Mouse (Mus musculus) bone marrow, adult 2 months (tissue): ENCODE data around the gene Rgmb.

Experiments
- CTCF ChIP-seq: fragments of 200-500 bp; IDR thresholded peaks from 2 replicates; pipeline ENCODE4 v1.5.1; 2011; ENCODE audit warnings: low read length, control low read depth; ENCODE audit not compliant: control insufficient read depth, insufficient read depth
- POLR2A ChIP-seq: fragments of 200-500 bp; IDR thresholded peaks from 2 replicates; pipeline ENCODE4 v1.6.1; 2011; ENCODE audit warnings: low read depth, mild to moderate bottlenecking, control low read depth, low read length, borderline replicate concordance; ENCODE audit not compliant: control insufficient read depth

GRCm38 (mm10) chr17:15831810-15832209 is 971 bp upstream of the Rgmb start:
- TF ChIP-seq CTCF (no peak), POLR2A (no peak)
